Mouse (Mus musculus): Measurements from ENCODE around the gene Wbp2nl. TPM values are rescaled to one million over a fixed set of nuclear protein-coding genes. Genes with fewer than 3 reads are reported as not detected.

Gene Wbp2nl
- polyA plus RNA-seq, 1 experiment from 2014 or later = not detected

- DNase-seq (ENCODE audit: low spot score) (no peak), ATAC-seq (no peak)
- Histone ChIP-seq H3K27me3 (replicated peaks; ENCODE audit: control insufficient read depth, insufficient read depth, low read length) (peaks cover 8% of the 10 kb centered on the region; the same call in 1 of the 2 replicates), H3K9me3 (replicated peaks; ENCODE audit: control insufficient read depth, low read length) (no peaks in the 10 kb centered on the region), H3K9ac (ENCODE audit: low read length) (no peak overlapping the region), H3K4me3 (ENCODE audit: low read depth, low read length) (no peak overlapping the region), H3K36me3 (ENCODE audit: control insufficient read depth, insufficient read depth, low read length) (peaks cover 24% of the 10 kb centered on the region), H3K4me2 (ENCODE audit: low read length) (no peak overlapping the region), H3K4me1 (ENCODE audit: control insufficient read depth, insufficient read depth, low read length) (peaks cover 6% of the 10 kb centered on the region; the same call in 1 of the 2 replicates), H3K27ac (ENCODE audit: low read depth, low read length) (no peak overlapping the region)
- WGBS = 94% methylated on average over 4 of the region's 4 CpGs
Measured at GRCm38 (mm10) chr15:82335194-82335593, 36.4 kb downstream of the Wbp2nl start.

- no peak for DNase-seq (ENCODE audit: low spot score)
- ATAC-seq = no peak
- H3K9ac ChIP-seq (ENCODE audit: low read length) = no peak overlapping the region
- H3K36me3 ChIP-seq (ENCODE audit: control insufficient read depth, insufficient read depth, low read length) = peaks cover 24% of the 10 kb centered on the region
- H3K27ac ChIP-seq (ENCODE audit: low read depth, low read length) = no peak overlapping the region
- no peak overlapping the region for H3K4me3 ChIP-seq (ENCODE audit: low read depth, low read length)
- H3K4me2 ChIP-seq (ENCODE audit: low read length) = no peak overlapping the region
- 57% methylated on average over 12 of the region's 12 CpGs for WGBS
- peaks cover 17% of the 10 kb centered on the region for H3K27me3 ChIP-seq (replicated peaks; ENCODE audit: control insufficient read depth, insufficient read depth, low read length)
- peaks cover 9% of the 10 kb centered on the region; the same call in 1 of the 2 replicates for H3K4me1 ChIP-seq (ENCODE audit: control insufficient read depth, insufficient read depth, low read length)
- no peaks in the 10 kb centered on the region for H3K9me3 ChIP-seq (replicated peaks; ENCODE audit: control insufficient read depth, low read length)
Measured at GRCm38 (mm10) chr15:82336629-82337028, 37.9 kb downstream of the Wbp2nl start.

GRCm38 (mm10) chr15:82337875-82338274 is 39.1 kb downstream of the Wbp2nl start:
- H3K4me2 ChIP-seq (ENCODE audit: low read length) = peak overlapping the region; percentile 65
- ATAC-seq (no peak), DNase-seq (ENCODE audit: low spot score) (no peak)
- H3K9ac ChIP-seq (ENCODE audit: low read length) = peak overlapping the region; percentile 70
- H3K4me3 ChIP-seq (ENCODE audit: low read depth, low read length) = peak overlapping the region; percentile 47
- H3K9me3 ChIP-seq (replicated peaks; ENCODE audit: control insufficient read depth, low read length) = no peaks in the 10 kb centered on the region
- no peak overlapping the region for H3K27ac ChIP-seq (ENCODE audit: low read depth, low read length)
- WGBS = 51% methylated on average over 4 of the region's 4 CpGs
- H3K27me3 ChIP-seq (replicated peaks; ENCODE audit: control insufficient read depth, insufficient read depth, low read length) = peaks cover 17% of the 10 kb centered on the region
- H3K4me1 ChIP-seq (ENCODE audit: control insufficient read depth, insufficient read depth, low read length) = peaks cover 9% of the 10 kb centered on the region; the same call in 1 of the 2 replicates
- peaks cover 24% of the 10 kb centered on the region for H3K36me3 ChIP-seq (ENCODE audit: control insufficient read depth, insufficient read depth, low read length)

GRCm38 (mm10) chr15:82338593-82339112 is 39.9 kb downstream of the Wbp2nl start, which contains the start of the genes Naga, Pheta2 and Smdt1:
Gene Naga, minus strand, starts transcription at chr15:82338925.
Gene Pheta2, plus strand, starts transcription at chr15:82338942.
Gene Smdt1, plus strand, starts transcription at chr15:82338959.
- DNase-seq (ENCODE audit: low spot score) (peak; percentile 96), ATAC-seq (peak; percentile 93)
- peak within 1 kb of the TSS; percentile 70 for H3K9ac ChIP-seq (ENCODE audit: low read length)
- under 1% methylated on average over 41 of the region's 41 CpGs for WGBS
- peaks cover 24% of the 10 kb centered on the region for H3K36me3 ChIP-seq (ENCODE audit: control insufficient read depth, insufficient read depth, low read length)
- H3K27ac ChIP-seq (ENCODE audit: low read depth, low read length) = 0 out of 2 replicates have a peak within 1 kb of the TSS, but pooled peaks have one; percentile 2
- peak within 1 kb of the TSS; percentile 65 for H3K4me2 ChIP-seq (ENCODE audit: low read length)
- H3K4me1 ChIP-seq (ENCODE audit: control insufficient read depth, insufficient read depth, low read length) = peaks cover 9% of the 10 kb centered on the region; the same call in 1 of the 2 replicates
- H3K4me3 ChIP-seq (ENCODE audit: low read depth, low read length) = peak within 1 kb of the TSS; percentile 47
- H3K27me3 ChIP-seq (replicated peaks; ENCODE audit: control insufficient read depth, insufficient read depth, low read length) = peaks cover 17% of the 10 kb centered on the region
- H3K9me3 ChIP-seq (replicated peaks; ENCODE audit: control insufficient read depth, low read length) = no peaks in the 10 kb centered on the region

- no peak for DNase-seq (ENCODE audit: low spot score)
- Histone ChIP-seq H3K36me3 (ENCODE audit: control insufficient read depth, insufficient read depth, low read length) (peaks cover 23% of the 10 kb centered on the region), H3K27ac (ENCODE audit: low read depth, low read length) (no peak overlapping the region), H3K4me3 (ENCODE audit: low read depth, low read length) (peak overlapping the region; percentile 47), H3K4me1 (ENCODE audit: control insufficient read depth, insufficient read depth, low read length) (peaks cover 9% of the 10 kb centered on the region; the same call in 1 of the 2 replicates), H3K9me3 (replicated peaks; ENCODE audit: control insufficient read depth, low read length) (no peaks in the 10 kb centered on the region), H3K4me2 (ENCODE audit: low read length) (peak overlapping the region; percentile 65), H3K27me3 (replicated peaks; ENCODE audit: control insufficient read depth, insufficient read depth, low read length) (peaks cover 17% of the 10 kb centered on the region), H3K9ac (ENCODE audit: low read length) (peak overlapping the region; percentile 70)
- WGBS = 57% methylated on average over 10 of the region's 10 CpGs
- ATAC-seq = peak; percentile 24
Measured at GRCm38 (mm10) chr15:82339150-82339549, 40.4 kb downstream of the Wbp2nl start.

- DNase-seq (ENCODE audit: low spot score) = no peak
- WGBS = 72% methylated on average over 8 of the region's 8 CpGs
- Histone ChIP-seq H3K4me1 (ENCODE audit: control insufficient read depth, insufficient read depth, low read length) (peaks cover 9% of the 10 kb centered on the region; the same call in 1 of the 2 replicates), H3K36me3 (ENCODE audit: control insufficient read depth, insufficient read depth, low read length) (peaks cover 17% of the 10 kb centered on the region), H3K9ac (ENCODE audit: low read length) (no peak overlapping the region), H3K4me2 (ENCODE audit: low read length) (no peak overlapping the region), H3K4me3 (ENCODE audit: low read depth, low read length) (no peak overlapping the region), H3K27me3 (replicated peaks; ENCODE audit: control insufficient read depth, insufficient read depth, low read length) (peaks cover 17% of the 10 kb centered on the region), H3K9me3 (replicated peaks; ENCODE audit: control insufficient read depth, low read length) (no peaks in the 10 kb centered on the region), H3K27ac (ENCODE audit: low read depth, low read length) (no peak overlapping the region)
- ATAC-seq = no peak
Measured at GRCm38 (mm10) chr15:82339634-82340254, 41.0 kb downstream of the Wbp2nl start.

GRCm38 (mm10) chr15:82340414-82341035 is 41.8 kb downstream of the Wbp2nl start:
- Histone ChIP-seq H3K4me2 (ENCODE audit: low read length) (peak overlapping the region; percentile 51), H3K9ac (ENCODE audit: low read length) (peak overlapping the region; percentile 65; the same call in 1 of the 2 replicates), H3K9me3 (replicated peaks; ENCODE audit: control insufficient read depth, low read length) (no peaks in the 10 kb centered on the region), H3K27ac (ENCODE audit: low read depth, low read length) (no peak overlapping the region), H3K27me3 (replicated peaks; ENCODE audit: control insufficient read depth, insufficient read depth, low read length) (peaks cover 17% of the 10 kb centered on the region), H3K36me3 (ENCODE audit: control insufficient read depth, insufficient read depth, low read length) (peaks cover 9% of the 10 kb centered on the region), H3K4me1 (ENCODE audit: control insufficient read depth, insufficient read depth, low read length) (peaks cover 9% of the 10 kb centered on the region; the same call in 1 of the 2 replicates), H3K4me3 (ENCODE audit: low read depth, low read length) (peak overlapping the region; percentile 22; the same call in 1 of the 2 replicates)
- 49% methylated on average over 21 of the region's 21 CpGs for WGBS
- ATAC-seq = no peak
- DNase-seq (ENCODE audit: low spot score) = no peak

- DNase-seq (ENCODE audit: low spot score) (no peak), ATAC-seq (no peak)
- Histone ChIP-seq H3K36me3 (ENCODE audit: control insufficient read depth, insufficient read depth, low read length) (0 out of 2 replicates have a peak, but pooled peaks cover 5% of the 10 kb centered on the region), H3K4me2 (ENCODE audit: low read length) (peak overlapping the region; percentile 51), H3K4me3 (ENCODE audit: low read depth, low read length) (peak overlapping the region; percentile 22), H3K4me1 (ENCODE audit: control insufficient read depth, insufficient read depth, low read length) (peaks cover 9% of the 10 kb centered on the region; the same call in 1 of the 2 replicates), H3K9ac (ENCODE audit: low read length) (peak overlapping the region; percentile 65), H3K9me3 (replicated peaks; ENCODE audit: control insufficient read depth, low read length) (no peaks in the 10 kb centered on the region), H3K27ac (ENCODE audit: low read depth, low read length) (peak overlapping the region; percentile 5; the same call in 1 of the 2 replicates), H3K27me3 (replicated peaks; ENCODE audit: control insufficient read depth, insufficient read depth, low read length) (peaks cover 17% of the 10 kb centered on the region)
- 4% methylated on average over 35 of the region's 40 CpGs for WGBS
Measured at GRCm38 (mm10) chr15:82341036-82341501, 42.3 kb downstream of the Wbp2nl start.
